Mouse (Mus musculus) heart, embryonic 11.5 days (tissue): ENCODE data around the gene Snip1. TPM values are rescaled to one million over a fixed set of nuclear protein-coding genes. Genes with fewer than 3 reads are reported as not detected.

Experiments
- polyA plus RNA-seq: library from polyadenylated mRNA; unstranded; fragments of >200 nt; fragmentation: Nextera tagmentation; extraction: Ambion mirVana; gene quantifications from 2 replicates; pipeline ENCODE4 v1.2.1, GENCODE M21; 2014

Snip1 gene
- polyA plus RNA-seq, 1 experiment from 2014 or later: 20.6 TPM

Other genes with a start within 250 kb of the Snip1 start
- 25.4 and 28.0 TPM in 2 replicates for gene Yrdc, start 216.0 kb upstream of the Snip1 start, polyA plus RNA-seq
- 41.4 and 46.3 TPM in 2 replicates for gene 1110065P20Rik, start 215.5 kb upstream of the Snip1 start, polyA plus RNA-seq
- gene Maneal, start 204.5 kb upstream of the Snip1 start, polyA plus RNA-seq: 0.13 and 0.21 TPM in 2 replicates
- gene Epha10, start 185.8 kb upstream of the Snip1 start, polyA plus RNA-seq: not detected in 2 replicates
- gene 9930104L06Rik, start 129.6 kb upstream of the Snip1 start, polyA plus RNA-seq: 3.2 and 5.4 TPM in 2 replicates
- gene Cdca8, start 127.4 kb upstream of the Snip1 start, polyA plus RNA-seq: 131 and 136 TPM in 2 replicates
- 6.9 and 10.4 TPM in 2 replicates for gene Rspo1, start 80.2 kb upstream of the Snip1 start, polyA plus RNA-seq
- gene Gnl2, start 50.1 kb upstream of the Snip1 start, polyA plus RNA-seq: 61.9 and 65.9 TPM in 2 replicates
- gene Dnali1, start 969 bp upstream of the Snip1 start, polyA plus RNA-seq: 0.14 and 0.20 TPM in 2 replicates
- 53.4 and 55.4 TPM in 2 replicates for gene Meaf6, start 18.5 kb downstream of the Snip1 start, polyA plus RNA-seq
- gene Zc3h12a, start 61.2 kb downstream of the Snip1 start, polyA plus RNA-seq: 1.1 TPM in 2 replicates